19 mouse cellular contexts compared by ENCODE assay signal in the genomic region with DNA sequence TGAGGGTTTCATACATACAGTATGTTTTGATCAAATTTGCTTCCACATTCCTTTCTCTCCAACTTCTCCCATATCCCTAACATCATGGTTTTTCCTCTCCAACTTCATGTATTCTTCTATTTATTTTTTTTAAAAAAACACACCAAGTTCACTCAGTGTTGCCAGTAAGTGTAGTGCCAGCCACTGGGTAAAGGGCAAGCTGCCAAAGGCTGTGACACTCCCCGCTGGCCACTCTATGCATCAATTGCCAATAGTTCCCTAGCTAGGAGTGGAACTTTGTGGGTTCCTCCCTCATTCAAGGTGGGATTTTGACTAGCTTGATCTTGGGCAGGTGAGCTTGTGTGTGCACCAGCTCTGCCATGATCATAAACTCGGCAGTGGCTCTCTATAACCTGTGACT. TPM values are rescaled to one million over a fixed set of nuclear protein-coding genes. Genes with fewer than 3 reads are reported as not detected.
DNase-seq lines count a peak whose midpoint lies in the region.
"Had no signal": no experiment of that assay in that cellular context is flagged by ENCODE, and none has a peak within 500 bp of the region (broad histone marks: within the 10 kb centered on the region; RNA-seq: fewer than 3 reads in every experiment).

No protein-coding gene starts in this region.

- peak overlapping the region; percentile 31 for H3K27ac ChIP-seq in brown adipose tissue, adult 24 weeks (replicated peaks; ENCODE audit: low read depth, low read length)
- H3K27ac ChIP-seq: embryonic facial prominence, embryonic 10.5 days; forebrain, embryonic 13.5 days had no signal

- intact Hi-C loops in left cerebral cortex, postnatal 4 days (cut with DNase I), result no loop called here

- peak; percentile 63 for DNase-seq in adrenal gland, postnatal 10 days
- DNase-seq in adrenal gland, adult 2 months, result no peak
- peak; percentile 41 to 57 for DNase-seq in cerebellum, postnatal 10 days
- DNase-seq in cerebellum, postnatal 36 days, result no peak
- DNase-seq in left cerebral cortex, postnatal 4 days, result peak; percentile 29
- DNase-seq in left cerebral cortex, adult 9 months (ENCODE audit: low spot score in 2 of 2), result no peak
- DNase-seq: B cell, adult 2 months; cerebellum, adult 11 months; cerebellum, adult 8-10 months; forebrain, postnatal 0 days; gastrocnemius, postnatal 14 days; kidney, adult 11 months had no signal

- H3K4me3 ChIP-seq in brown adipose tissue, adult 24 weeks (ENCODE audit: insufficient read depth, low read depth, low read length), result no peak overlapping the region
- H3K4me3 ChIP-seq: embryonic facial prominence, embryonic 10.5 days; forebrain, embryonic 13.5 days; heart, embryonic 12.5 days had no signal

- peaks cover 17% of the 10 kb centered on the region for H3K4me1 ChIP-seq in brown adipose tissue, adult 24 weeks (ENCODE audit: control insufficient read depth, insufficient read depth, insufficient read length, low read length)

RNA-seq across cellular contexts. Expression of a gene that starts 33.0 kb away (rescaled TPM):
- 1 to 10 TPM; 6.7 to 7.3 TPM for total RNA-seq in adrenal gland, postnatal 10 days (2021)
- 1 to 10 TPM; 1.5 to 2.4 TPM for total RNA-seq in adrenal gland, adult 2 months (2021)
- polyA plus RNA-seq in adrenal gland, adult 2 months (2012; rRNA removed), result 0.61 and 1.1 TPM in 2 replicates
- total RNA-seq in left cerebral cortex, postnatal 4 days (2021), result 1 to 10 TPM; 4.9 to 7.5 TPM
- 2.9 and 7.2 TPM in 2 replicates for polyA plus RNA-seq in brown adipose tissue, adult 24 weeks (2012; ENCODE audit: insufficient read depth, insufficient read length, missing spikeins)
- polyA plus RNA-seq: activated CD4-positive, CD25-positive, alpha-beta regulatory T cell, adult 4 months; CD4-positive, CD25-positive, alpha-beta regulatory T cell, adult 4 months; G1E had no signal

Comparison
In these comparisons a context has a peak if more than half of its experiments do, and no peak if none do; other contexts are left out.
1. DNase-seq: peak in adrenal gland, postnatal 10 days (single experiment), cerebellum, postnatal 10 days (2 of 2) and left cerebral cortex, postnatal 4 days (single experiment); none in adrenal gland, adult 2 months (single experiment), cerebellum, postnatal 36 days (0 of 2) and left cerebral cortex, adult 9 months (0 of 2).